Mouse (Mus musculus) midbrain, embryonic 13.5 days (tissue): ENCODE results near the gene Tmem51. TPM values are rescaled to one million over a fixed set of nuclear protein-coding genes. Genes with fewer than 3 reads are reported as not detected.

Experiments used
- ATAC-seq: fragments of 200-750 bp; cut with Nextera tagmentation; 2 replicates; pipeline ENCODE4 v1.8.0; 2017; ENCODE audit warnings: mild to moderate bottlenecking, moderate TSS enrichment, moderate library complexity
- H3K27ac ChIP-seq: fragments of 300-500 bp; sonication (generic); 2 replicates; pipeline ENCODE4 v1.5.1; 2015; ENCODE audit warnings: inconsistent platforms, mild to moderate bottlenecking, moderate library complexity
- H3K27me3 ChIP-seq: fragments of 300-500 bp; sonication (generic); 2 replicates; pipeline ENCODE4 v1.6.1; 2015; ENCODE audit warnings: mild to moderate bottlenecking, inconsistent platforms
- H3K36me3 ChIP-seq: fragments of 300-500 bp; sonication (generic); 2 replicates; pipeline ENCODE4 v1.6.1; 2015; ENCODE audit warnings: mild to moderate bottlenecking, inconsistent platforms
- H3K4me1 ChIP-seq: fragments of 300-500 bp; sonication (generic); replicated peaks from 2 replicates; pipeline ENCODE4 v1.6.1; 2015; ENCODE audit warnings: inconsistent platforms
- H3K4me2 ChIP-seq: fragments of 300-500 bp; sonication (generic); replicated peaks from 2 replicates; pipeline ENCODE4 v1.6.1; 2015; ENCODE audit warnings: moderate library complexity, mild to moderate bottlenecking, inconsistent platforms
- H3K4me3 ChIP-seq: fragments of 300-500 bp; sonication (generic); replicated peaks from 2 replicates; pipeline ENCODE4 v1.5.1; 2015; ENCODE audit warnings: mild to moderate bottlenecking, inconsistent platforms
- H3K9ac ChIP-seq: fragments of 300-500 bp; sonication (generic); replicated peaks from 2 replicates; pipeline ENCODE4 v1.6.1; 2015; ENCODE audit warnings: mild to moderate bottlenecking, inconsistent platforms
- H3K9me3 ChIP-seq: fragments of 300-500 bp; sonication (generic); 2 replicates; pipeline ENCODE4 v1.6.1; 2016; ENCODE audit warnings: mild to moderate bottlenecking, inconsistent platforms
- WGBS: fragments of 180-500 bp; shearing (Covaris S2); methylation state at CpG from one replicate; pipeline ENCODE4 v1.1.7; 2015; 5-methylcytosine and 5-hydroxymethylcytosine counted together
- polyA plus RNA-seq: library from polyadenylated mRNA; unstranded; fragments of >200 nt; fragmentation: Nextera tagmentation; extraction: Ambion mirVana; gene quantifications from 2 replicates; pipeline ENCODE4 v1.2.1, GENCODE M21; 2015

Tmem51 gene
- 5.7 and 6.4 TPM in 2 replicates for polyA plus RNA-seq

GRCm38 (mm10) chr4:142084131-142084899, at the start of gene Tmem51:
Tmem51 (minus strand) TSS chr4:142084304.
- Histone ChIP-seq H3K9ac (peak within 1 kb of the TSS; percentile 70), H3K27me3 (peaks cover 52% of the 10 kb centered on the region), H3K36me3 (no peaks in the 10 kb centered on the region), H3K4me1 (peaks cover 36% of the 10 kb centered on the region), H3K4me3 (peak within 1 kb of the TSS; percentile 65), H3K4me2 (peak within 1 kb of the TSS; percentile 96), H3K9me3 (no peaks in the 10 kb centered on the region), H3K27ac (no peak within 1 kb of the TSS)
- WGBS: under 1% methylated on average over 52 of the region's 52 CpGs
- ATAC-seq: peak; percentile 70

DNA sequence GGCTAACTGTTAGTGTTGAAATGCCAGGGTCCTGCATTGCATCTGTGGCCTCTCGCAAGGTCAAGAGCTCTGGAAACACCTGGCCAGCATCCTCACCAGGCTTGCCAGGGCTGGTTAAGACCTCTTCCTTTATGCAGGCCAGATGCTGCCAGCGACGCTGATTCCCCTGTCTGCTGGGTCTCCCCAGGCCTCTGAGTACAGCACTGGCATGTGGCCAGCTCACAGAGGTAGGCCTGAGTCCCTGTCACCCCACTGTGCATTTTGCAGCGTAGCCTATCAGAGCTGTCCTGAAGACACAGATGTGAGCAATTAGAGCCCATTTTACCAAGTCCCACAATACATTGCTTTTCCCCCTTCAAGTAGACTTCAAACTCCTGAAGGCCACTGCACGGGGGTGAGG, 46.1 kb upstream of the Tmem51 start:
- H3K4me1 ChIP-seq: peaks cover 7% of the 10 kb centered on the region
- H3K27ac ChIP-seq: no peak overlapping the region; the same call in 1 of the 2 replicates
- 63% methylated on average over 5 of the region's 5 CpGs for WGBS
- no peaks in the 10 kb centered on the region for H3K9me3 ChIP-seq
- no peaks in the 10 kb centered on the region for H3K27me3 ChIP-seq
- no peak overlapping the region for H3K9ac ChIP-seq
- ATAC-seq: no peak
- H3K36me3 ChIP-seq: no peaks in the 10 kb centered on the region
- H3K4me2 ChIP-seq: no peak overlapping the region
- H3K4me3 ChIP-seq: no peak overlapping the region

DNA sequence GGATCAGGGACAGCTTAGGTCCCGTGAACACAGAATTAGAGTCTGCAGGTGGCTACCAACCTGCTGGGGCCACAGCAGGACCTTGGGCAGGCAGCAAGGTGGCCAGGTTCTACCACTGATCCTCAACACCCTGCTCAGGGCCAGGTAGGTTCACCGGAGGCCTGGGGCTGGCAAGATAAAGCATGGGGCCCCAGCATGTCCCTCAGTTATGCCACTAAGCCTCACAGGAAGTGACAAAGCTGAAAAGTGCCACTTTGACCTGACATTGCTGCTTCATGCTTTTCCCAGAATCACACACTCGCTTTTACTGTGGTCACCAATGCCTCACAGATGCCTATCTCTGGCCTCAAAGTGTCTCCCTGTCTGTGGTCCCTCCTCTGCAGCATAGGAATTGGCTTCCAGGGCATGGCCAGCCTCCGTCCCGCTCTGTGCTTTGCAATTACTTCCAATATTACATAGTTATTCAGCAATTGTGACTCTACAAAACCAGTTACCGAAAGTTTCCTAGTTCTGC, 43.2 kb upstream of the Tmem51 start:
- Histone ChIP-seq H3K9ac (no peak overlapping the region), H3K27ac (no peak overlapping the region), H3K36me3 (no peaks in the 10 kb centered on the region), H3K4me1 (peaks cover 7% of the 10 kb centered on the region), H3K4me3 (no peak overlapping the region), H3K27me3 (no peaks in the 10 kb centered on the region), H3K9me3 (no peaks in the 10 kb centered on the region), H3K4me2 (no peak overlapping the region)
- WGBS: 89% methylated on average over 6 of the region's 6 CpGs
- ATAC-seq: no peak

- Histone ChIP-seq H3K9ac (no peak overlapping the region), H3K4me1 (peaks cover 7% of the 10 kb centered on the region), H3K27me3 (no peaks in the 10 kb centered on the region), H3K4me2 (no peak overlapping the region), H3K27ac (no peak overlapping the region), H3K9me3 (no peaks in the 10 kb centered on the region), H3K4me3 (no peak overlapping the region), H3K36me3 (no peaks in the 10 kb centered on the region)
- no peak for ATAC-seq
- WGBS: 69% methylated on average over 10 of the region's 10 CpGs
Observed at GRCm38 (mm10) chr4:142126641-142127274, 42.7 kb upstream of the Tmem51 start.

- 54% methylated on average over 1 of the region's 1 CpGs for WGBS
- no peak for ATAC-seq
- Histone ChIP-seq H3K27ac (no peak overlapping the region), H3K4me1 (peaks cover 16% of the 10 kb centered on the region), H3K36me3 (0 out of 2 replicates have a peak, but pooled peaks cover 5% of the 10 kb centered on the region), H3K27me3 (no peaks in the 10 kb centered on the region), H3K9me3 (no peaks in the 10 kb centered on the region), H3K4me3 (no peak overlapping the region), H3K9ac (no peak overlapping the region), H3K4me2 (no peak overlapping the region)
Observed at GRCm38 (mm10) chr4:142121164-142121563, 37.1 kb upstream of the Tmem51 start.

DNA sequence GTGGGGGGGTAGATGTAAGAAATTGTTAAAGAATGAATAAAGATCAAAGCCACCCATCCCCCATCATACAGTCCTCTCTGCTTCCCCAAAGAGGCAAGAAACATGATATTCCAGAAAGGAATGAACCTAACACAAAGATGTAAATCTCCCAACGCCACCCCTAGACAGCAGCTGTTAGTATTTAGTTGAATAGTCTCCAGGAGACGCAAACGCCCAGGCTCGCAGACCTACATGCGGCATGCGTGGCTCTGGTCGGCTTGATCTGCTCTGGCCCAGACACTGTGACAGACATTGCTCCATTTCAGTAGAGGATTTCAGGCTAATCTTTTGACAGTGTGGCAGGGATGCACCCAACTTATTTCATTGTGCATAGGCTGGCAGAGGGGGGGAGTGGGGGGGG, 34.4 kb upstream of the Tmem51 start:
- Histone ChIP-seq H3K9me3 (no peaks in the 10 kb centered on the region), H3K4me2 (no peak overlapping the region), H3K27ac (no peak overlapping the region; the same call in 1 of the 2 replicates), H3K27me3 (no peaks in the 10 kb centered on the region), H3K36me3 (0 out of 2 replicates have a peak, but pooled peaks cover 5% of the 10 kb centered on the region), H3K9ac (no peak overlapping the region), H3K4me3 (no peak overlapping the region), H3K4me1 (peaks cover 19% of the 10 kb centered on the region)
- ATAC-seq: peak; percentile 59
- 40% methylated on average over 7 of the region's 7 CpGs for WGBS

- WGBS: 87% methylated on average over 12 of the region's 12 CpGs
- Histone ChIP-seq H3K27me3 (no peaks in the 10 kb centered on the region), H3K4me1 (peaks cover 19% of the 10 kb centered on the region), H3K27ac (no peak overlapping the region), H3K9ac (no peak overlapping the region), H3K36me3 (0 out of 2 replicates have a peak, but pooled peaks cover 5% of the 10 kb centered on the region), H3K9me3 (no peaks in the 10 kb centered on the region), H3K4me3 (no peak overlapping the region), H3K4me2 (no peak overlapping the region)
- peak; percentile 48; the same call in 1 of the 2 replicates for ATAC-seq
Observed at GRCm38 (mm10) chr4:142117993-142118392, 33.9 kb upstream of the Tmem51 start.

DNA sequence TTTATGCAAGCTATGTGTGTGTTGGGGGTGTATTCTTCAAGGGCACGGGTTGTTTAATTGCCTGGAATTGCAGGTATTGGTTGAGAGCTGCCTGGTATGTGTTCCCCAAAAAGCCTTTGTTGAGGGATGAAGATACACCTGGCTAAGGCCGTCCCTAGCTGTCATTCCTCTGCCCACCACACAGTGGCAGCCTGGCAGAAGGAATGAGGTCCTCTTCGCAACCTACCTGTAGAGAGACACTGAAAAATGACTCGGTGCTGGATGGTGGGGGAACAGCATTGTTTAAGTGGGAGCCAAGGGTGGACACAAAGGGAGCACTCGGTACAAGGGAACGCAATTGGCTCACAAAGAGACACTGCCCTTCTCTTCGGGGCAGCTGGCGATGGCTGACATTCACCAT, 29.2 kb upstream of the Tmem51 start:
- peaks cover 11% of the 10 kb centered on the region for H3K4me1 ChIP-seq
- peaks cover 28% of the 10 kb centered on the region for H3K36me3 ChIP-seq
- no peak overlapping the region for H3K27ac ChIP-seq
- ATAC-seq: peak; percentile 62
- H3K9ac ChIP-seq: no peak overlapping the region
- no peak overlapping the region for H3K4me3 ChIP-seq
- WGBS: 39% methylated on average over 8 of the region's 8 CpGs
- no peaks in the 10 kb centered on the region for H3K27me3 ChIP-seq
- no peak overlapping the region for H3K4me2 ChIP-seq
- no peaks in the 10 kb centered on the region for H3K9me3 ChIP-seq

GRCm38 (mm10) chr4:142103081-142103671, 19.1 kb upstream of the Tmem51 start:
- H3K4me2 ChIP-seq: no peak overlapping the region
- WGBS: 64% methylated on average over 12 of the region's 12 CpGs
- no peak overlapping the region for H3K4me3 ChIP-seq
- H3K27me3 ChIP-seq: no peaks in the 10 kb centered on the region
- no peak overlapping the region for H3K9ac ChIP-seq
- no peaks in the 10 kb centered on the region for H3K4me1 ChIP-seq
- H3K27ac ChIP-seq: no peak overlapping the region
- peaks cover 22% of the 10 kb centered on the region for H3K36me3 ChIP-seq
- H3K9me3 ChIP-seq: no peaks in the 10 kb centered on the region
- no peak for ATAC-seq

DNA sequence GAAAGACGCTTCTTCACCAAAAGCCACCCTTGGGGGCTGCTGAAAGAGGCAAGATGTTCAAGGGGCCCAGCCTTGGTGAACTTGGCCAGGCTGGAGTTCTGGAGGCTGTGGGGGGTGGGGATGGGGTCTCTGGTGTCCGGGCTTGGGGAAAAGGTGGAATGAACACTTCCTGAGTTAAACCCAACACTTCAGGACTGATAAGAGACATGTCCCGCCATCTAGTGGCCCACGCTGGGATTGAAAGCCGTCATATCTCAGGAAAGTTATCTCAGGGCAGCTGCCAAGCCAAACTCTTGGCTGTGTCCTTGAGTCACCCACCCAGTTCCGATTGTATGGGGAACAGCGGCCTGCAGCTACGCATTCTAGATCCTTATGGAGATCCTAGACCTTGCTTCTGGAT, 14.2 kb upstream of the Tmem51 start:
- no peak overlapping the region for H3K9ac ChIP-seq
- peak; percentile 55 for ATAC-seq
- H3K27ac ChIP-seq: no peak overlapping the region
- H3K9me3 ChIP-seq: no peaks in the 10 kb centered on the region
- 23% methylated on average over 8 of the region's 8 CpGs for WGBS
- no peaks in the 10 kb centered on the region for H3K4me1 ChIP-seq
- H3K4me3 ChIP-seq: no peak overlapping the region
- no peaks in the 10 kb centered on the region for H3K36me3 ChIP-seq
- H3K27me3 ChIP-seq: no peaks in the 10 kb centered on the region
- H3K4me2 ChIP-seq: no peak overlapping the region

DNA sequence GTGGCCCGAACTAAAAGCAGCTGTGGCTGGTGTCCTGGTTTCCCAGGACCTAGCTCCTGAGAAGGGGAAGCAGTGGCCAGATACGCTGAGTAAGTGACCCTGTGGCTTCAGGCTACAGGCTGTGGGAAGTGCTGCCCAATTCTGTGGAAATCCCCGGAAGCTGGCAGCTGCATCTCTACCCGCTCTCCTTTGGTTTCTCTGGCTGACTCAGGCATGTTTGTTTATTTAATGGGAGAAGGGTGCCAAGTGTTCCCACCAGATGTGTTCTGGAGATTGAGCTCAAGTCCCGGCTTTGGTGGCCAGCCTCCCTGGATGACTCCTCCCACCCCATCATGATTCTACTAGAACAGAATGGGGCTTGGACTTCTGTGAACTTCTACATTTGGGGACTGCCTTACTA, 13.8 kb upstream of the Tmem51 start:
- Histone ChIP-seq H3K4me1 (no peaks in the 10 kb centered on the region), H3K36me3 (no peaks in the 10 kb centered on the region), H3K27me3 (no peaks in the 10 kb centered on the region), H3K4me2 (no peak overlapping the region), H3K9ac (no peak overlapping the region), H3K27ac (no peak overlapping the region), H3K9me3 (no peaks in the 10 kb centered on the region), H3K4me3 (no peak overlapping the region)
- WGBS: 52% methylated on average over 5 of the region's 5 CpGs
- no peak for ATAC-seq
